ENCODE assay signal across 8 mouse cellular contexts in the genomic region with DNA sequence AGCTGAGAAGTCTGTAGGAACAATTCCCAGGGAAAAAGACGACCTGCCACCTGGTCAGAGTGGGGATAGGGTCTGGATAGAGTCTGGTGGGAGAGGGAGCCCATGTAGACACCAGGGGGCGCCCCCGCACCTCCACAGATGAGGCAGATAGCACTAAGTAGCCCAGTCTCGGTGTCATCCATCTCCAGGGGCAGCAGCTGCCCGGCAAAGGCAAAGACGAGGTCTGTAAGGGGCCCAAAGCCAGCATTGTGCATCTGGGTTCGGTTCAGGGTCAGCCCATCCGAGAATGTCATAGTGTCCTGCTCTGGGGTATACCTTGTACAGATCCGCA. TPM values are rescaled to one million over a fixed set of nuclear protein-coding genes. Genes with fewer than 3 reads are reported as not detected.
A peak's percentile ranks its signal among the peaks of the same experiment; 100 is the strongest.
DNase-seq lines count a peak whose midpoint lies in the region; ATAC-seq and TF ChIP-seq lines count a peak whose summit lies in the region.

No protein-coding gene starts in this region.

- TF ChIP-seq EP300 in MEL (IDR thresholded peaks at IDR 0.05; ENCODE audit: low read depth in 1 of 2, low read length in 2 of 2), result no peak

- no peak overlapping the region for H3K27ac ChIP-seq in MEL (ENCODE audit: control insufficient read depth, low read depth, low read length)
- peak overlapping the region; percentile 49 for H3K27ac ChIP-seq in brown adipose tissue, adult 24 weeks (replicated peaks; ENCODE audit: low read depth, low read length)
- H3K27ac ChIP-seq in forebrain, embryonic 10.5 days, result no peak overlapping the region

- H3K9ac ChIP-seq in MEL (ENCODE audit: control insufficient read depth, low read depth, low read length, poor library complexity, severe bottlenecking), result no peak overlapping the region

- H3K4me3 ChIP-seq in MEL (ENCODE audit: control insufficient read depth in 1 of 2, insufficient read depth in 1 of 2, low read depth in 2 of 2, low read length in 2 of 2), result no peak overlapping the region
- 0 out of 2 replicates have a peak overlapping the region, but pooled peaks have one; percentile 11 for H3K4me3 ChIP-seq in brown adipose tissue, adult 24 weeks (ENCODE audit: insufficient read depth, low read depth, low read length)
- H3K4me3 ChIP-seq in forebrain, embryonic 10.5 days, result no peak overlapping the region

- peak; percentile 92 for TF ChIP-seq RAD21 in MEL (IDR thresholded peaks at IDR 0.05; ENCODE audit: low read depth, low read length)

- peak; percentile 81 for DNase-seq in MEL (ENCODE audit: low read depth, low spot score)
- peak; percentile 81 for DNase-seq in forebrain, embryonic 10.5 days (ENCODE audit: extremely low spot score, low spot score)
- peak; percentile 84 to 86 for DNase-seq in heart, postnatal 36 days
- peak; percentile 77 for DNase-seq in layer of hippocampus, adult 9-11 months
- peak; percentile 80 for DNase-seq in lung, postnatal 25 days (ENCODE audit: low spot score)
- DNase-seq in retina, embryonic 14.5 days (ENCODE audit: low spot score), result peak; percentile 92

- ATAC-seq in activated CD4-positive, CD25-positive, alpha-beta regulatory T cell, adult 4 months, result no peak

- H3K36me3 ChIP-seq in MEL (ENCODE audit: control insufficient read depth in 1 of 2, insufficient read depth in 2 of 2, low read length in 2 of 2), result peaks cover 0 to 3% of the 10 kb centered on the region in 2 experiments; a peak in 2 of 4 replicates
- peaks cover 33% of the 10 kb centered on the region for H3K36me3 ChIP-seq in forebrain, embryonic 10.5 days (replicated peaks)

- H3K4me1 ChIP-seq in MEL (ENCODE audit: control insufficient read depth in 1 of 2, insufficient read depth in 2 of 2, low read length in 2 of 2), result peaks cover 0 to 14% of the 10 kb centered on the region in 2 experiments; a peak in 3 of 4 replicates
- peaks cover 30% of the 10 kb centered on the region for H3K4me1 ChIP-seq in brown adipose tissue, adult 24 weeks (ENCODE audit: control insufficient read depth, insufficient read depth, insufficient read length, low read length)
- H3K4me1 ChIP-seq in forebrain, embryonic 10.5 days, result peaks cover 57% of the 10 kb centered on the region

- no peak for TF ChIP-seq POLR2A in MEL (IDR thresholded peaks at IDR 0.05; ENCODE audit: control insufficient read depth in 1 of 2, insufficient read depth in 1 of 2, low read depth in 1 of 2, low read length in 2 of 2, poor library complexity in 1 of 2)

- intact Hi-C loops in heart, postnatal 36 days (cut with DNase I), result loop anchor here (1.0 kb wide), 2 partner anchors 40 to 77 kb away; a partner anchor contains a TSS

- peak; percentile 92 to 98 (median 96) for TF ChIP-seq CTCF in MEL (IDR thresholded peaks at IDR 0.05 in 2 of 3, conservative IDR thresholded peaks at IDR 0.05 in 1 of 3; ENCODE audit: control insufficient read depth in 1 of 3, insufficient read depth in 1 of 3, low read depth in 2 of 3, low read length in 3 of 3, poor library complexity in 1 of 3, severe bottlenecking in 1 of 3)

- H3K79me2 ChIP-seq in MEL (ENCODE audit: control insufficient read depth, insufficient read depth, low read length, poor library complexity), result no peaks in the 10 kb centered on the region

- 14% methylated on average over 9 of the region's 9 CpGs for WGBS in forebrain, embryonic 10.5 days

- H3K27me3 ChIP-seq in MEL (ENCODE audit: control insufficient read depth in 1 of 2, insufficient read depth in 2 of 2, low read length in 2 of 2), result peaks cover 0 to 1% of the 10 kb centered on the region in 2 experiments; a peak in 2 of 4 replicates
- H3K27me3 ChIP-seq in forebrain, embryonic 10.5 days (ENCODE audit: poor library complexity, severe bottlenecking), result peaks cover 48% of the 10 kb centered on the region

- H3K9me3 ChIP-seq in MEL (replicated peaks; ENCODE audit: insufficient read depth, low read length), result no peaks in the 10 kb centered on the region
- H3K9me3 ChIP-seq in forebrain, embryonic 10.5 days, result no peaks in the 10 kb centered on the region

TF ChIP-seq in MEL, 35 proteins besides CTCF, POLR2A, EP300 and RAD21:
- TF ChIP-seq ELF1 (IDR thresholded peaks at IDR 0.05; ENCODE audit: low read depth, low read length), result 0 out of 2 replicates have a peak, but pooled peaks have one; percentile 12
- TF ChIP-seq GATA1 (IDR thresholded peaks at IDR 0.05; ENCODE audit: low read depth, low read length), result peak; percentile 62
- TF ChIP-seq ZC3H11A (IDR thresholded peaks at IDR 0.05; ENCODE audit: low read depth, low read length), result peak; percentile 94
- no peak for TF ChIP-seq NELFE (IDR thresholded peaks at IDR 0.05; ENCODE audit: low read depth, low read length)
- no peak for TF ChIP-seq USF2 (IDR thresholded peaks at IDR 0.05; ENCODE audit: borderline replicate concordance in 1 of 2, insufficient read depth in 1 of 2, low read depth in 1 of 2, low read length in 2 of 2)
- TF ChIP-seq SMC3 (IDR thresholded peaks at IDR 0.05; ENCODE audit: low read depth, low read length), result peak; percentile 97
TF ChIP-seq in MEL: peak in this region for 4.

RNA-seq across cellular contexts. Expression of a gene that starts 7.5 kb away (rescaled TPM):
- total RNA-seq in MEL (2012; rRNA removed), result 7.4 TPM in 2 replicates
- polyA plus RNA-seq in MEL (2012; ENCODE audit: insufficient read depth in 1 of 2, insufficient read length in 2 of 2, low read depth in 1 of 2, low replicate concordance in 2 of 2, missing spikeins in 1 of 2), result 10 to 100 TPM in 1 of 2 experiments, not detected in 1; 15.2 TPM
- 2.0 and 4.6 TPM in 2 replicates for polyA plus RNA-seq in brown adipose tissue, adult 24 weeks (2012; ENCODE audit: insufficient read depth, insufficient read length, missing spikeins)
- polyA plus RNA-seq in forebrain, embryonic 10.5 days (2016; fragmentation: Nextera tagmentation; extraction: Ambion mirVana), result 0.42 and 0.55 TPM in 2 replicates
- 1 to 10 TPM; 1.6 to 1.8 TPM for total RNA-seq in heart, postnatal 36 days (2021)
- 100 to 1,000 TPM; 511 to 537 TPM for polyA plus RNA-seq in activated CD4-positive, CD25-positive, alpha-beta regulatory T cell, adult 4 months (2017; shearing (Covaris generic))

RNA-seq across cellular contexts. Expression of a gene that starts 18.1 kb away (rescaled TPM):
- total RNA-seq in MEL (2012; rRNA removed), result 0.39 and 0.59 TPM in 2 replicates
- polyA plus RNA-seq in MEL (2012; ENCODE audit: insufficient read depth in 1 of 2, insufficient read length in 2 of 2, low read depth in 1 of 2, low replicate concordance in 2 of 2, missing spikeins in 1 of 2), result 1 to 10 TPM in 1 of 2 experiments, not detected in 1; 5.8 TPM
- 10.3 and 12.1 TPM in 2 replicates for polyA plus RNA-seq in brown adipose tissue, adult 24 weeks (2012; ENCODE audit: insufficient read depth, insufficient read length, missing spikeins)
- polyA plus RNA-seq in forebrain, embryonic 10.5 days (2016; fragmentation: Nextera tagmentation; extraction: Ambion mirVana), result 27.5 and 31.3 TPM in 2 replicates
- total RNA-seq in heart, postnatal 36 days (2021), result 10 to 100 TPM; 20.0 to 21.9 TPM
- polyA plus RNA-seq in activated CD4-positive, CD25-positive, alpha-beta regulatory T cell, adult 4 months (2017; shearing (Covaris generic)), result 10 to 100 TPM; 16.9 to 24.8 TPM

RNA-seq across cellular contexts. Expression of a gene that starts 31.1 kb away (rescaled TPM):
- total RNA-seq in MEL (2012; rRNA removed), result not detected in 2 replicates
- polyA plus RNA-seq in MEL (2012; ENCODE audit: insufficient read depth in 1 of 2, insufficient read length in 2 of 2, low read depth in 1 of 2, low replicate concordance in 2 of 2, missing spikeins in 1 of 2), result under 1 TPM in 1 of 2 experiments, not detected in 1; 0.04 TPM
- polyA plus RNA-seq in brown adipose tissue, adult 24 weeks (2012; ENCODE audit: insufficient read depth, insufficient read length, missing spikeins), result not detected in 2 replicates
- polyA plus RNA-seq in forebrain, embryonic 10.5 days (2016; fragmentation: Nextera tagmentation; extraction: Ambion mirVana), result 0.48 and 0.76 TPM in 2 replicates
- total RNA-seq in heart, postnatal 36 days (2021), result not detected
- not detected for polyA plus RNA-seq in activated CD4-positive, CD25-positive, alpha-beta regulatory T cell, adult 4 months (2017; shearing (Covaris generic))

RNA-seq across cellular contexts. Expression of a gene that starts 34.7 kb away (rescaled TPM):
- 4.1 and 5.3 TPM in 2 replicates for total RNA-seq in MEL (2012; rRNA removed)
- 10 to 100 TPM in 1 of 2 experiments, not detected in 1; 10.5 TPM for polyA plus RNA-seq in MEL (2012; ENCODE audit: insufficient read depth in 1 of 2, insufficient read length in 2 of 2, low read depth in 1 of 2, low replicate concordance in 2 of 2, missing spikeins in 1 of 2)
- polyA plus RNA-seq in brown adipose tissue, adult 24 weeks (2012; ENCODE audit: insufficient read depth, insufficient read length, missing spikeins), result 137 and 181 TPM in 2 replicates
- 36.0 and 39.9 TPM in 2 replicates for polyA plus RNA-seq in forebrain, embryonic 10.5 days (2016; fragmentation: Nextera tagmentation; extraction: Ambion mirVana)
- total RNA-seq in heart, postnatal 36 days (2021), result 10 to 100 TPM; 15.8 to 16.2 TPM
- polyA plus RNA-seq in activated CD4-positive, CD25-positive, alpha-beta regulatory T cell, adult 4 months (2017; shearing (Covaris generic)), result 1 to 10 TPM; 6.6 to 9.3 TPM

RNA-seq across cellular contexts. Expression of a gene that starts 36.2 kb away (rescaled TPM):
- total RNA-seq in MEL (2012; rRNA removed), result 39.9 and 40.5 TPM in 2 replicates
- polyA plus RNA-seq in MEL (2012; ENCODE audit: insufficient read depth in 1 of 2, insufficient read length in 2 of 2, low read depth in 1 of 2, low replicate concordance in 2 of 2, missing spikeins in 1 of 2), result 10 to 100 TPM in 1 of 2 experiments, not detected in 1; 50.1 TPM
- polyA plus RNA-seq in brown adipose tissue, adult 24 weeks (2012; ENCODE audit: insufficient read depth, insufficient read length, missing spikeins), result 15.9 and 18.0 TPM in 2 replicates
- polyA plus RNA-seq in forebrain, embryonic 10.5 days (2016; fragmentation: Nextera tagmentation; extraction: Ambion mirVana), result 71.7 and 72.7 TPM in 2 replicates
- total RNA-seq in heart, postnatal 36 days (2021), result 10 to 100 TPM; 32.2 to 35.9 TPM
- 10 to 100 TPM; 21.5 to 23.1 TPM for polyA plus RNA-seq in activated CD4-positive, CD25-positive, alpha-beta regulatory T cell, adult 4 months (2017; shearing (Covaris generic))

Comparison
In these comparisons a context has a peak if more than half of its experiments do, and no peak if none do; other contexts are left out.
1. RNA of a gene that starts 7.5 kb away (polyA plus RNA-seq): 511 to 537 TPM in activated CD4-positive, CD25-positive, alpha-beta regulatory T cell, adult 4 months; 15.2 TPM in MEL, 2.0 to 4.6 TPM in brown adipose tissue, adult 24 weeks and 0.42 to 0.55 TPM in forebrain, embryonic 10.5 days; every median in the first group is over 10 times any median in the second.
2. Peak in every context shown above with its lines, with median percentiles within 50 percentile points of each other: DNase-seq.